Mouse (Mus musculus): ENCODE measurements around the gene Skida1. TPM values are rescaled to one million over a fixed set of nuclear protein-coding genes. Genes with fewer than 3 reads are reported as not detected.

Skida1 gene
- total RNA-seq, 2 experiments from 2014 or later: 17.2 to 17.3 TPM

DNA sequence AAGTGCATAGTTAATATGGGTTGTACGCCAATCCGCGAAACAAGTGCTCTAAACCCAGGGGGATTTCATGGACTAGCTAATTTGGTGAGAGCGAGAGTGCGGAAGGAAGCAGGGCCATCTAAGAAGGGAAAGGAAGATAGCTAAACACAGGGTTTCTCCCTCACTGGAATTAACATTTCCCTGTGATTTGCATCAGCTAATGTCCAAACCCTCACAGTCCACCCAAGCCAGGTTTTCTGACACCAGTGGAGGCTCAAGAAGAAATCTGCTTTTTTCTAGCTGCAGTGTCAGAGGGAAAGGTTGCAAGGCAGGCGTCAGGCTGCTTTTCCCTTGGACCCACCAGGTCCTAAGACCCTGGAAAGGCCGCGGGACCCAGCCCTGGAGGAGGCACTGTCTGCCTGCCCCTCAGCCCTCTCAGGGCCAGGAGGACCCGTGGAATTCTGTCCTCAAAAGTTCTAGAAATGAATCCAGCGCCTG, 9.9 kb downstream of the Skida1 start:
- DNase-seq: no peak

DNA sequence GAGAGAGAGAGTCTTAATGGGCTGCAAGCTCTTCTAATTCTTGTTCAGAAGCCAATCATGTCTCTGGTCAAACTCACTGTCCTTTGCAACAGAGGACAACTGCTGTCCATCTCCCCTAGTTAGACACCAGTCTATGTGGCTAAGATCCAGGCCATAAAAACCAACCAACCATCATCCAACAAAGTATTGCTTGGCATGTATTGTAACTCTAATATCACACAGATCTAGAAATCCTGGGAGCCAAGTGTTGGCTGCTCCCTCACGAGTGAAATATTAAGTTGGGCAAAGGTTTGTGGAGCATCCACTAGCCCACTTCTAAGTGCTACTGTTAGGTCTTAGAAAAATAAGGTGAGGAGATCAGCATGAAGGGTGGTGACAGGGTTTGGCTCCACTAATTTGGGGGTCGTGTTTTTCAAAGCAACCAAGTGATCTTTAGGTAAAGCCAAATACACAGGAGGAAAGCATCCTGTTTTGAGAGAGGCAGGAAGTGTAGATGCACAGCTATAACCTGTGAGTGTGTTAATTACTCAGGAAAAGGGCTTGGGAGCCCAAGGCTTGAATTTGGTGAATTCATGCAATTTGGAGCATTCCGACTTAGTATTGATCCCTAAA, 10.6 kb downstream of the Skida1 start:
- DNase-seq: no peak

DNA sequence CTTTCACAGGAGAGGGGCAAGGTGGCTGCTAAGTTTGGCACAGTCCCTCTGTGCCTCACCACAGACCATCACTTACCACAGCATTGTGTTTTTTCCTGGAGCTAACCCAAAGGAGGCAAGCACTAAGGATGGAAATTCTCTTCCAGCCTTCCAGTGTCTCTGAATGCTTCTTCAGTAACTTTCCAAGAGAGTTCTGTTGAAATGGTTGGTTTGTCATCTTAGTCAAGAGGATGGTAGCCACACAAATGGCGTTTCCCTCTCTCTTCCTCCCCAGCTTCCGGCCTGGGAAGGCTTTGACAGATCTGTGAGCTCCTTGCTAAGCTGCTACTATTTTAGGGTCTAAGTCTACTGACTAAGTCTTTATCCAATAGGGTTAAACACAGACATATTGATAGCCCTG, 11.4 kb downstream of the Skida1 start, which contains the start of gene A930004D18Rik:
A930004D18Rik (minus strand) TSS at position 247 of the 400 bp plus-strand sequence.
- no peak for DNase-seq

GRCm38 (mm10) chr2:18034371-18035250, 14.2 kb downstream of the Skida1 start:
- DNase-seq: no peak

GRCm38 (mm10) chr2:18033166-18034108, 15.4 kb downstream of the Skida1 start:
- DNase-seq: no peak

DNA sequence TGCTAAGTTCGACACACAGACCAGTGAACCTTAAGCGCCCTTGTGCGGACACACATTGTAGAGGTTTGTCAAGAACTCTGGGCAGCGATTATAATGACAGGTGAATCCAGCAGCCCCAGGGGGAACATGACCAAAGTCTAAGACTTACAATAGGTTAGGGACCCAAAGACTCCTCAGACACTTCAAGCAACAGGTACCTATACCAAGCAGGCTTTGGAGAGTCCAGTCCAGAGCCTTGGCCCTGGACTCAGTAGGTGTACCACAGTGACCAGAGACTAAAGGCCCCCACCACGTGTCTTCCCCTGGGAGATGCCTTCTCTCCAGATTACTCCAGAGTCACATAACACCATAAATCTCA, 16.3 kb downstream of the Skida1 start:
- DNase-seq: no peak

DNA sequence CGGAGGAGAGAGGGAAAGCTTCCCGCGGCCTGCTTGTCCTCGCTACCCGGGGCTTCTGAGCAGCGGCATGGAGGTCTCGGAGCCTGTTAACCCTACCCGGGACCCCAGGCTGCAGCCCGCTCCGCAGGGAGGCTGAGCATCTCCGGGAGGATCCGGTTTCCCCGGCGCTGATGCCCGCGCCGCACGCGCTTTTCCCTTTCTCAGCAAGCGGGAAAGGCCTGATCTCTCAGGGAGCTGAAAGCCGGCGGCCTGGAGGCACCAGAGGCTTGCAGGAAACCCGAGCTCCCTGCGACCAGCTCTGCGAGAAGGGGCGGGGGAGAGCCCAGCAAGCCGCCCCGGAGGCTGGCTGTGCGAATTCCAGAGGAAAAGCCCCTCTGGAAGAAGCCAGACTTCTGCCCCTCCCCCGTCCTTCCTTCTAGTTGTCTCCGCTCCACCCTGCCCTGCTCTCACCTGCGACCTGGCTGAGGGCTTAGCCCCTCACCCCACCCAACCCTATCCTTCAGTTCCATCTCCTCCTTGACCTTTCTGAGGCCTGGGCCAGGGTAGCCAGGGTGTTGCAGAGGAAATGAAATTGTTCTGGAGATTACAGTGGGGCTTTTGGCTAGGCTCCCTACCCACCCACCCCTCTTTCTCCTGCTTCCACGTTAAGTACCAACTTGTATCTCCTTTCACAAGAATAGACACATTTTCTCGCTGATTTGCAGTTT, 16.9 kb downstream of the Skida1 start:
- DNase-seq: peak; percentile 42 to 60

- DNase-seq: peak; percentile 44 to 54
Observed at GRCm38 (mm10) chr2:18031271-18031821, 17.5 kb downstream of the Skida1 start.

DNA sequence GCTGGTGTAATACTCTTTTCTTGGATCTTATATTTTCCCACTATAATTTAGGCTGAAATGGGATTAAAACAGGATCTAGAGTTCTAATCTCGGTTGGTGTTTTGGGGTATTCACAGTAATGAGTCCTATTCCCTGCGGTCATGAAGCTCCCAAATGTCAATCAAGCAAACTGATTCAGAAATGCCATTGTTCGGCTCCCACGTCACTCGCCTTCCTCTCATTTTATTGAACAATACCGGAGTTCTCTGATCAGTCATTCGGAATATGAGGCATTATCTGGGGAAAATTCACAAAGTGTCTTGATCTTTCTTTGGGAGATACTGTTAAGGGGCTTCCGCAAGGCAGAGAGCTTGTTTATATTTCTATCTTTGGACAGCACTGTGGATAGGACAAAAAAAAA, 18.3 kb downstream of the Skida1 start:
- no peak for DNase-seq

DNA sequence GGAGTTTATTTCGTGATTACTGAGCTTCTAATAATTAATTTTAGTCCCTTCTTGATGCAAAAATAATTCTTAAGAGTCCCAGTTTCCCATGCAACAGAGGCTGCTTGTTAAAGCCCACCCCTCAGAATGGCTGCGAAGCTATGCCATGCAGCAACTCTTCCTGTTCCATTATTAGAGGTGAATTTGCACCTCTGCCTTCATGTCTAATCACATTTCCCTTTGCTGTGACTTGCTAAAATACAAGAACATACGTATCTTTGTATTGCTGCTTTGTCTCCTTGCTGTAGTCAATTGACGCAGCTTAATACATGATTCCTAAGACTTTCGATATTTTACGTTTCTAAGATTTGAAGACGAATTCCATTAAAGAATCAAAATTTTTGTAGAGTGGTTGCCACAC, 19.2 kb downstream of the Skida1 start:
- DNase-seq: no peak

GRCm38 (mm10) chr2:18028140-18029021, 20.5 kb downstream of the Skida1 start:
- DNase-seq: peak; percentile 87 to 88

GRCm38 (mm10) chr2:18027448-18028139, 21.3 kb downstream of the Skida1 start:
- peak; percentile 93 to 95 for DNase-seq

DNA sequence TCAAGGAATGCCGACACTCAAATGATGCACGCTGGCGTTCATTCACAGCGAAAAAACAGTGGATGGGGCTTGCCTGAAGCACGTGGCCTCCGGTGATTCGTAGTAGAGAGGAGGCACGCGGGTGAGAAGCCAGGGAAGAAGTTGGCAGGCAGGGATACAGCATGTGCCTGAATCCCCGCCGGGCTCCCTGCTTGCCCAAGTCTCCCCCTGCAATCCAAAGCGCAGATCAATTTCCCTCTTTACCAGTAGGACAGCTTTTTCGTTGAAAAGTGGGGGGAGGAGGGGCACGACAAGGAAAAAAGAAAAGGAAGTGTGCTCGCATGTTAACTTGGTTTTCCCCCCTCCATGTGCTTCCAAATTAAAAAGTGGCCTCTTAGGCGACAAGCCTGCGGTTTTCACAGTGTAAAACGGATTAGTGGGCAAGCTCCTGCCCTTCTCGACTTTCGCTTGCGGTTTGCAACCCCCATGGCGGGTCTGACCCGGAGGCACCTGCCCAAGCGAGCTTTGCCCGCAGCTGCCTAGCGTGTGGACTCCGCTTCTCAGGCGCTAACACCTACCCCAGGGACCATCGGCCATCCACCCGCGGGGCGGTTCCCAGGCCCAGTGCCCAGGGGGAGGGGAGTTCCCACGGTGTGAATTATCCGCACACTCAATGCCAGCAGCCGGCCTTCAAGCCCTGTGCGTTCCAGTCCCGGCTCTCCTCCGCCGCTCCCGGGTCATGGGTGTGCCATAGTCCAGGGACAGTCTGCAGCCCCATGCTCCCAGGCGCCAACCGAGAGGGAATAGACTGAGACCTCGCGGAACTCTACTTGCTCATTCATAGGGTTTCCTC, 22.5 kb downstream of the Skida1 start:
- peak in 1 of 2 experiments; percentile 60 for DNase-seq

GRCm38 (mm10) chr2:18025781-18026115, 23.1 kb downstream of the Skida1 start:
- DNase-seq: no peak

DNA sequence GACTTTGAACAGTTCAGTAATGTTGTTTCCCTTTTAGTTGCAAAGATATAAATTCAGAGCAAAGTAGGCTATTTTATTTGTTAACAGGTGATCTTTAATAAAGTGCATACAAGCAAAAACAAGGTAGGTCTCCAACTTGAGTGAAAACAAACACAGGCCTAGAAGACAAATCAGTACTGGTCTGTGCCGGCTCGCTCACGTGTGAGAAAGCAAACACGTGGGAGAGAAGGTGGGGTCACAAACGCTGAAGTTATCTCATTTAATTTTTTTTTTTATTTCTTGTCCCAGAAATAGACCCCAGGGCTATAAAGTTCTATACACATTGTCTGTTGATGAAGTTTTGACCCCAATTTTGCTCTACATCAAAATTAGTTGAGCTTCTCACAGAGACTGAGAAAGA, 23.7 kb downstream of the Skida1 start:
- DNase-seq: no peak

GRCm38 (mm10) chr2:18022886-18023285, 26.0 kb downstream of the Skida1 start:
- DNase-seq: no peak

GRCm38 (mm10) chr2:18019122-18019521, 29.7 kb downstream of the Skida1 start:
- DNase-seq: no peak

DNA sequence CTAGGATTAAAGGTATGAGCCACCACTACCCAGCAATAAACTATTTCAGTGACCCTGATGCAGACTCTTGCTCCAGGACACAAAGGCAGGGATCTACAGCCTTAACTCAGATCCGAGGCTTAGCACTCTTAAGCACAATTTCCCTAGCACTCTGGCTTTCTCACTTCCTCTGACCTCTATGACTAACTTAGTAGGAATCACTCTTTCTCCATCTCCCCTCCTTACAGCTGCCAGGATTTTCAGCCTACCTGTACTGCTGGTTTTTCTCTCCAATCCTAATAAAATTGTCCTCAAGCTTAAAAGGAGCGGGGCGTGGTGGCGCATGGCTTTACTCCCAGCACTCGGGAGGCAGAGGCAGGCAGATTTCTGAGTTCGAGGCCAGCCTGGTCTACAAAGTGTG, 31.5 kb downstream of the Skida1 start:
- DNase-seq: no peak

GRCm38 (mm10) chr2:18016639-18017038, 32.2 kb downstream of the Skida1 start:
- no peak for DNase-seq
